Mouse (Mus musculus) heart, adult 2 months (tissue): Measurements from ENCODE around the gene Stmn3. TPM values are rescaled to one million over a fixed set of nuclear protein-coding genes. Genes with fewer than 3 reads are reported as not detected.

ENCODE experiments used
- DNase-seq, 2 experiments: peaks; one replicate each; pipeline ENCODE4 v3.0.0; 2021
- H3K27ac ChIP-seq: fragments of 200-600 bp; 2 replicates; pipeline ENCODE4 v1.8.1; 2022
- H3K27me3 ChIP-seq: fragments of 200-500 bp; 2 replicates; pipeline ENCODE4 v1.6.1; 2012; ENCODE audit warnings: mild to moderate bottlenecking, low read length, inconsistent platforms, mixed read lengths; ENCODE audit not compliant: control insufficient read depth, insufficient read depth
- H3K36me3 ChIP-seq: fragments of 200-500 bp; 2 replicates; pipeline ENCODE4 v1.6.1; 2012; ENCODE audit warnings: low read length, inconsistent platforms; ENCODE audit not compliant: control insufficient read depth, insufficient read depth
- H3K4me1 ChIP-seq: fragments of 200-500 bp; 2 replicates; pipeline ENCODE4 v1.6.1; 2011; ENCODE audit warnings: low read length; ENCODE audit not compliant: control insufficient read depth, insufficient read depth
- H3K4me3 ChIP-seq: fragments of 200-600 bp; 2 replicates; pipeline ENCODE4 v1.8.1; 2022
- H3K79me2 ChIP-seq: fragments of 200-500 bp; replicated peaks from 2 replicates; pipeline ENCODE4 v1.6.1; 2012; ENCODE audit warnings: mild to moderate bottlenecking, inconsistent platforms, low read length, moderate library complexity, mixed read lengths; ENCODE audit not compliant: control insufficient read depth, insufficient read depth
- H3K9ac ChIP-seq: fragments of 200-500 bp; 2 replicates; pipeline ENCODE4 v1.6.1; 2012; ENCODE audit warnings: low read depth, mild to moderate bottlenecking, control low read depth, inconsistent platforms, low read length, mixed read lengths
- CTCF ChIP-seq: fragments of 200-600 bp; IDR thresholded peaks from 2 replicates; pipeline ENCODE4 v1.8.1; 2022; ENCODE audit warnings: antibody characterized with exemption, mild to moderate bottlenecking, moderate library complexity
- EP300 ChIP-seq: fragments of 200-500 bp; IDR thresholded peaks from 2 replicates; pipeline ENCODE4 v1.6.1; 2011; ENCODE audit warnings: low read depth, low read length, control low read depth; ENCODE audit not compliant: insufficient read depth
- POLR2A ChIP-seq: fragments of 200-500 bp; IDR thresholded peaks from 2 replicates; pipeline ENCODE4 v1.6.1; 2011; ENCODE audit warnings: mild to moderate bottlenecking, low read depth, low read length, control low read depth; ENCODE audit not compliant: insufficient read depth
- WGBS: fragments of 180-500 bp; shearing (Covaris S2); methylation state at CpG from one replicate; pipeline ENCODE4 v1.1.7; 2018; 5-methylcytosine and 5-hydroxymethylcytosine counted together
- intact Hi-C: fragments of 180-260 bp; cut with DNase I; formaldehyde crosslinking; loops from one replicate; pipeline ENCODE4 v1.15.1; 2025
- polyA plus RNA-seq: library from polyadenylated mRNA; depleted of rRNA; stranded (reverse); fragments of >200 nt; gene quantifications from 2 replicates; pipeline ENCODE4 v1.2.3, GENCODE M21; 2012
- total RNA-seq, 2 experiments: library from RNA; stranded (reverse); gene quantifications; 2 replicates each; pipeline ENCODE4 v1.2.3; 2021

Stmn3 gene
- total and polyA plus RNA-seq, 3 experiments = 0.29 to 0.37 (median 0.32) TPM

DNA sequence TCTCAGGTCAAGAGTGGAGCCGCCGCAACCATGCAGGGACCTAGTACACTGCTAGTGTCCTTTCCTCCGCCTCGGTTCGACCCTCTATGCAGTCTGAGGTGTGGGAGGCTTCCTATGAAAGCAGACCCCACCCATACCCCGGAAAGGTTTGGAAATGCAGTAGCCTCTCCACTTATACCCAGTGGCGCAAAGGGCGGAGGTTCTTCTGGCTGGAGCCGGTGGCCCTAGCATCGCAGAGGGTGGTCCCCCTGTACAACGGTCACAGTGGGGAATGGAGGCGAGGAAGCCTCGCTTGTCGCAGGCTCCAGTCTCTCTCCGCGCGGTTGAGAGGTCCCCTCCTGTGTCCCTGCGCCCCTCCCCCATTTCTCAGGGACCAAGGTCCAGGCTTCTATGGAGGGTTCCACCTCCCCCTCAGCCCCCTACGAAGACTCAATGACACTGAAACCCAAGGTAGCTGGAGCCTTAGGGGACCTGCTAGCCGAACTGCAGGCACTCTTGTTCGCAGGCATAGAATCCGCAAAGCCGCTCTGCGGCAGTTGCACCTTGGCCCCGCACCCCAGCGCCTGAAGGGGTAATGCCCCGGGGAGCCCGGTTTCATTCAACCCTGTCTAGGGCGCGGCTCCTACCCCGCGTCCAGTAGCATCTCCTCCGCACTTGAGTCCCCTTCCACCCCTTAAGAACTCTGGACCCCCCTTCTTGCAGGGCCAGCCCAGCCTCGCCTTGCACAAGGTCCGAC lies 788 bp downstream of the Stmn3 start:
- no peak overlapping the region for H3K9ac ChIP-seq
- H3K4me1 ChIP-seq = no peaks in the 10 kb centered on the region
- no peak for DNase-seq
- no peaks in the 10 kb centered on the region for H3K36me3 ChIP-seq
- H3K79me2 ChIP-seq = no peaks in the 10 kb centered on the region
- H3K27me3 ChIP-seq = no peaks in the 10 kb centered on the region; the same call in 1 of the 2 replicates
- intact Hi-C loops = no loop called here
- H3K4me3 ChIP-seq = peak overlapping the region; percentile 23; the same call in 1 of the 2 replicates
- TF ChIP-seq CTCF (no peak), POLR2A (no peak), EP300 (no peak)
- 4% methylated on average over 35 of the region's 35 CpGs for WGBS
- H3K27ac ChIP-seq = no peak overlapping the region

GRCm38 (mm10) chr2:181313006-181313343 lies 1.3 kb downstream of the Stmn3 start:
- H3K9ac ChIP-seq = no peak overlapping the region
- no peaks in the 10 kb centered on the region for H3K36me3 ChIP-seq
- TF ChIP-seq EP300 (no peak), CTCF (no peak), POLR2A (no peak)
- H3K4me1 ChIP-seq = no peaks in the 10 kb centered on the region
- no peaks in the 10 kb centered on the region; the same call in 1 of the 2 replicates for H3K27me3 ChIP-seq
- H3K79me2 ChIP-seq = no peaks in the 10 kb centered on the region
- H3K27ac ChIP-seq = no peak overlapping the region
- intact Hi-C loops = no loop called here
- no peak for DNase-seq
- no peak overlapping the region for H3K4me3 ChIP-seq
- 21% methylated on average over 5 of the region's 5 CpGs for WGBS

DNA sequence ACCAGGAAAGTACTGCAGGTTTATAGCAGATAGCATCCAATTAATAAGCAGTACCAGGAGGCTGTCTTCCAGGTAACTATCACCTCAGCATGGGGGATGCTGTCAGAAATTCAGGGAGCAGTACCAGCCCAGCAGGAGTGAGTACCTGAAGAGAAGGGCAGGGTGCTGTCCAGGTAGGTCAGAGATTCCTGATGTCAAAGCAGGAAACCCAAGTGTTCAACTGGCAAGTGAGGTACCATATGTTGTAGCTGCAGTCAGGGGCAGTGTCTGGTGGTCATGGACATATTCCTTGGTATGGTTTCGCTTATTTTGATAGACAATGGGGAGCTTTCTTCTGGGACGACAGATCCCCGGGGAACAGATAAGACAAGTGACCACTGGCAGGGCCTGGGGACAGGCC lies 1.9 kb downstream of the Stmn3 start:
- H3K4me3 ChIP-seq = no peak overlapping the region
- intact Hi-C loops = no loop called here
- H3K9ac ChIP-seq = no peak overlapping the region
- no peaks in the 10 kb centered on the region; the same call in 1 of the 2 replicates for H3K27me3 ChIP-seq
- no peaks in the 10 kb centered on the region for H3K36me3 ChIP-seq
- no peak overlapping the region for H3K27ac ChIP-seq
- no peaks in the 10 kb centered on the region for H3K79me2 ChIP-seq
- TF ChIP-seq CTCF (no peak), EP300 (no peak), POLR2A (no peak)
- H3K4me1 ChIP-seq = no peaks in the 10 kb centered on the region
- 52% methylated on average over 3 of the region's 3 CpGs for WGBS
- no peak for DNase-seq

GRCm38 (mm10) chr2:181307144-181307804 lies 7.0 kb downstream of the Stmn3 start:
- intact Hi-C loops = no loop called here
- no peak overlapping the region for H3K4me3 ChIP-seq

DNA sequence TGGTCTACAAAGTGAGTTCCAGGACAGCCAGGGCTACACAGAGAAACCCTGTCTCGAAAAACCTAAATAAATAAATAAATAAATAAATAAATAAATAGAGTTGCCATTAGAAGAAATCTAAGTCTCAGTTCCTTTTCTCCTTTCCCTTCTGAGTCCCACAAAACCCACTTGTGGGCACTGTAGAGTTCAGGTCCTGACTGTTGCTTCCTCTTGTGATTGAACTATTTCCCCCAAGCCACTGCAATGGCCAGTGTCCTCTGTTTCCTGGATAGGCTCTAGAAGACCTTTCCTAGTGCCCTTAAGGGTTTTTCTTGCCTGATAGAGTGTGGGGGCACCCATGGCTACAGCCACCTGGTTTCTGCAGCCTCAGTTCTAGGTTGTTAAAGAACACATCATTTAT lies 9.4 kb downstream of the Stmn3 start:
- Histone ChIP-seq H3K9ac (no peak overlapping the region), H3K79me2 (no peaks in the 10 kb centered on the region; the same call in 1 of the 2 replicates), H3K36me3 (no peaks in the 10 kb centered on the region), H3K4me1 (no peaks in the 10 kb centered on the region), H3K4me3 (no peak overlapping the region), H3K27me3 (no peaks in the 10 kb centered on the region), H3K27ac (no peak overlapping the region)
- DNase-seq = no peak
- intact Hi-C loops = no loop called here
- TF ChIP-seq POLR2A (no peak), CTCF (no peak)
- 77% methylated on average over 1 of the region's 1 CpGs for WGBS

More at GRCm38 (mm10) chr2:181307144-181307804, 7.0 kb downstream of the Stmn3 start:
- Histone ChIP-seq H3K36me3 (no peaks in the 10 kb centered on the region), H3K4me1 (no peaks in the 10 kb centered on the region), H3K27me3 (no peaks in the 10 kb centered on the region), H3K27ac (no peak overlapping the region), H3K79me2 (no peaks in the 10 kb centered on the region), H3K9ac (no peak overlapping the region)
- TF ChIP-seq EP300 (no peak), POLR2A (no peak), CTCF (peak; percentile 73)
- WGBS = 18% methylated on average over 30 of the region's 30 CpGs
- peak; percentile 35 to 55 for DNase-seq

GRCm38 (mm10) chr2:181302041-181302440 lies 12.3 kb downstream of the Stmn3 start:
- no peak for DNase-seq
- Histone ChIP-seq H3K4me3 (no peak overlapping the region), H3K36me3 (no peaks in the 10 kb centered on the region), H3K4me1 (no peaks in the 10 kb centered on the region), H3K27me3 (no peaks in the 10 kb centered on the region), H3K79me2 (no peaks in the 10 kb centered on the region; the same call in 1 of the 2 replicates), H3K27ac (no peak overlapping the region), H3K9ac (no peak overlapping the region)
- intact Hi-C loops = no loop called here
- TF ChIP-seq POLR2A = no peak
- TF ChIP-seq EP300 = no peak
- TF ChIP-seq CTCF = no peak
- 28% methylated on average over 3 of the region's 3 CpGs for WGBS
